Mouse (Mus musculus): Measurements from ENCODE around the gene Gpr4. TPM values are rescaled to one million over a fixed set of nuclear protein-coding genes. Genes with fewer than 3 reads are reported as not detected.

Gene Gpr4
- polyA plus RNA-seq (2015; fragmentation: Nextera tagmentation; extraction: Ambion mirVana): 5.1 and 5.2 TPM in 2 replicates

DNA sequence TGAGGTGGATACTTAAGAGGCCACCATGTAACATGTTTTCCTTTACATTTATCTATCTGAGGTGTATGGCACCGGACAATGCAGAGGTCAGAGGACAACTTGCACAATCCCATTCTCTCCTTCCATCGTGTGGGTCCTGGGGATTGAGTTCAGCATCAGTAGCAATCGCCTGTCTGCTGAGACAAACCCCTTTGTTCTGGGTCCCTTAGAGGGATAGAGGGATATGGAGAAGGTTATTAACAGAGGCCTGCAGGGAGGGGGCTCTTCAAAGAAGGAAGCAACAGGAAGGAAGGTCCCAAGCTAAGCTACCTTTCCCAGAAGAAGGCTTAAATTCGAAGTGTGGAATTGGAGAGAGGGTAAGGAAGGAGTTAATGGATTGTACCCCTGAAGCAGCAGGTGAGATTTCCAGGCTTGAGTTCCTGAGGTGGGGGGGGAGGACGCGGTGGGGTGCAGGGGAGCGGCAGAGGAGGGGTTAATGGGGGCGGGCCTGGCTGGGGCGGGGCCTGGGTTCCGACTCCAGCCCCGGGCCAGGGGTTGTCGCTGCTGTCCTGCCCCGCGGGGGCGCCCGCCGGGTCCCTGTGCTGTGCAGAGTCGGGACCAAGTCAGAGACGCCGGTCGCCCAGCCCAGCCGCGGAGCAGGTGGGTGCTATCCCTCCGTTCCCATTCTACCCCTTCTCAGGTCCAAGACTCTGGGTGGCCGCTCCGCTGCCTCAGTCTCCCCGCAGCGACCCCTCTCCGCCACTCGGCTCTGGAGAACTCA lies at the start of gene Gpr4:
Gpr4 (plus strand) TSS at position 543 of the 760 bp plus-strand sequence.
- H3K36me3 ChIP-seq (ENCODE audit: insufficient read depth, low read length): no peaks in the 10 kb centered on the region
- ATAC-seq (replicated peaks; ENCODE audit: low FRiP score, low read depth): peak; percentile 79
- H3K27me3 ChIP-seq (ENCODE audit: insufficient read depth, low read length): no peaks in the 10 kb centered on the region
- peak within 1 kb of the TSS; percentile 56 for H3K9ac ChIP-seq (ENCODE audit: low read depth, low read length)
- peak; percentile 25; the same call in 1 of the 2 replicates for TF ChIP-seq CTCF (IDR thresholded peaks at IDR 0.05; ENCODE audit: low read depth)
- H3K27ac ChIP-seq: 0 out of 2 replicates have a peak within 1 kb of the TSS, but pooled peaks have one; percentile 36
- H3K4me3 ChIP-seq (replicated peaks; ENCODE audit: low read depth, low read length): peak within 1 kb of the TSS; percentile 54
- H3K4me2 ChIP-seq (ENCODE audit: low read length): peak within 1 kb of the TSS; percentile 79
- H3K4me1 ChIP-seq (replicated peaks; ENCODE audit: insufficient read depth, low read length): peaks cover 17% of the 10 kb centered on the region; the same call in 1 of the 2 replicates
- WGBS: 1% methylated on average over 27 of the region's 30 CpGs
- H3K9me3 ChIP-seq (replicated peaks; ENCODE audit: low read length): no peaks in the 10 kb centered on the region
- DNase-seq (ENCODE audit: low spot score): peak; percentile 72

DNA sequence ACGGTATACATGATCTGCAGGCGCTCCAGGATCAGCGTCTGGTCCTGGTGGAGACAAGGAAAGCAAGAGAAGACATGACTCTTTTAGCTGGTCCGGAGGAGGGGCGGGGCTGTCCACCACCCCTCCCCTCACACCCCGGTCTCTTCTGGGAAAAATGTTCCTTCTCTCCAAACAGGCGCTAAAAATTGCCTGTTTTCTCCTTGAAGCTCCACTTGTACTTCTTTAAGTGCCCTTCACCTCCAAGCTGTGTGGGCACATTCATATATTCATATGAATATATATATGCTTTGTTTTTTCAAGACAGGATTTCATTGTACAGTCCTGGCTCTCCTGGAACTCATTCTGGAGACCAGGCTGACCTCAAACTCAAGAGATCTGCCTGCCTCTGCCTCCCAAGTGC lies 49.4 kb upstream of the Gpr4 start:
- WGBS: 79% methylated on average over 7 of the region's 7 CpGs
- no peak overlapping the region for H3K4me2 ChIP-seq (ENCODE audit: low read length)
- H3K27me3 ChIP-seq (ENCODE audit: insufficient read depth, low read length): 0 out of 2 replicates have a peak, but pooled peaks cover 7% of the 10 kb centered on the region

DNA sequence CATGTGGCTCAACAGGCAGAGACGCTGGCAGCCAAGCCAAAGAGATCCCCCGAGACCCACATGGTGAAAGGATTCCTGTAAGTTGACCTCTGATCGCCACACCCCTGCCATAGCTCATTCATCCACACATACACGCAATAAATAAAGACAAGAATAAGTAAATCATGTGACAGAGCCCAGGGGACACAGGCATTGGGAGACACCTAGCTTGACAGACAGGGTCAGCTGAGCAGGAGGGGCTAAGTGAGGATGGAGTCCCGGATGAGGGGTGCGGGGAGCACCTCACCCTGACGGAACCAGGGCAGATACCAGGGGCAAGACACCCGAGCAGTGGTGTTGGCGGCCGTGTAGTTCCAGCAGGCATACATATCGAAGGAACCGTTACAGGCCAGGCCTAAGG lies 48.6 kb upstream of the Gpr4 start:
- Histone ChIP-seq H3K4me3 (replicated peaks; ENCODE audit: low read depth, low read length) (no peak overlapping the region), H3K27ac (no peak overlapping the region), H3K9ac (ENCODE audit: low read depth, low read length) (no peak overlapping the region), H3K36me3 (ENCODE audit: insufficient read depth, low read length) (no peaks in the 10 kb centered on the region), H3K4me2 (ENCODE audit: low read length) (0 out of 2 replicates have a peak overlapping the region, but pooled peaks have one; percentile 37), H3K4me1 (replicated peaks; ENCODE audit: insufficient read depth, low read length) (peaks cover 25% of the 10 kb centered on the region), H3K27me3 (ENCODE audit: insufficient read depth, low read length) (0 out of 2 replicates have a peak, but pooled peaks cover 7% of the 10 kb centered on the region), H3K9me3 (replicated peaks; ENCODE audit: low read length) (no peaks in the 10 kb centered on the region)
- ATAC-seq (replicated peaks; ENCODE audit: low FRiP score, low read depth): no peak
- no peak for TF ChIP-seq CTCF (IDR thresholded peaks at IDR 0.05; ENCODE audit: low read depth)
- no peak for DNase-seq (ENCODE audit: low spot score)
- 26% methylated on average over 12 of the region's 12 CpGs for WGBS

More for the DNA sequence above, 49.4 kb upstream of the Gpr4 start:
- no peak overlapping the region for H3K27ac ChIP-seq
- no peak overlapping the region for H3K9ac ChIP-seq (ENCODE audit: low read depth, low read length)
- ATAC-seq (replicated peaks; ENCODE audit: low FRiP score, low read depth): no peak
- H3K9me3 ChIP-seq (replicated peaks; ENCODE audit: low read length): no peaks in the 10 kb centered on the region
- no peak overlapping the region for H3K4me3 ChIP-seq (replicated peaks; ENCODE audit: low read depth, low read length)
- no peak for DNase-seq (ENCODE audit: low spot score)
- peaks cover 25% of the 10 kb centered on the region for H3K4me1 ChIP-seq (replicated peaks; ENCODE audit: insufficient read depth, low read length)
- TF ChIP-seq CTCF (IDR thresholded peaks at IDR 0.05; ENCODE audit: low read depth): no peak
- H3K36me3 ChIP-seq (ENCODE audit: insufficient read depth, low read length): no peaks in the 10 kb centered on the region

DNA sequence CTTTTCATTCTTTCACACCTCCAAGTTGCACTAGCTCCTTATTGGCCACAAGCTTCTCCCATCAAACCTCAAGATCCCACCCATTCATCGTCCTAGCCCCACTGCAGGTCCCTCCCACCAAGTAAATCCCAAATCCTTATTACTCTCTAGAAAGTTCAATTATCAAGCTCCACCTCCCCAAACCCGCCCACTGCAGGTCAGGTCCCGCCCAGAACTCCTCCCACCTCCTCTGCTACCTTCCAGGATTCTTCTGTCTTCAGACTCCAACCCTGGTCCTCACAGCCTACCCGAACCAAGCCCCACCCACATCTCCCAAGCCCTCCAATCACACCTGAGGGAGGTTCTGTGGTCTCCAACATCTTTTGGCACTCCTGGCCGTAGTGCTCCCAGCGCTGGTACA lies 48.1 kb upstream of the Gpr4 start:
- Histone ChIP-seq H3K36me3 (ENCODE audit: insufficient read depth, low read length) (no peaks in the 10 kb centered on the region), H3K9ac (ENCODE audit: low read depth, low read length) (no peak overlapping the region), H3K4me2 (ENCODE audit: low read length) (peak overlapping the region; percentile 37), H3K4me1 (replicated peaks; ENCODE audit: insufficient read depth, low read length) (peaks cover 25% of the 10 kb centered on the region), H3K27ac (no peak overlapping the region), H3K4me3 (replicated peaks; ENCODE audit: low read depth, low read length) (no peak overlapping the region), H3K9me3 (replicated peaks; ENCODE audit: low read length) (no peaks in the 10 kb centered on the region), H3K27me3 (ENCODE audit: insufficient read depth, low read length) (0 out of 2 replicates have a peak, but pooled peaks cover 7% of the 10 kb centered on the region)
- 2% methylated on average over 6 of the region's 6 CpGs for WGBS
- TF ChIP-seq CTCF (IDR thresholded peaks at IDR 0.05; ENCODE audit: low read depth): no peak
- DNase-seq (ENCODE audit: low spot score) (peak; percentile 67), ATAC-seq (replicated peaks; ENCODE audit: low FRiP score, low read depth) (peak; percentile 73)

DNA sequence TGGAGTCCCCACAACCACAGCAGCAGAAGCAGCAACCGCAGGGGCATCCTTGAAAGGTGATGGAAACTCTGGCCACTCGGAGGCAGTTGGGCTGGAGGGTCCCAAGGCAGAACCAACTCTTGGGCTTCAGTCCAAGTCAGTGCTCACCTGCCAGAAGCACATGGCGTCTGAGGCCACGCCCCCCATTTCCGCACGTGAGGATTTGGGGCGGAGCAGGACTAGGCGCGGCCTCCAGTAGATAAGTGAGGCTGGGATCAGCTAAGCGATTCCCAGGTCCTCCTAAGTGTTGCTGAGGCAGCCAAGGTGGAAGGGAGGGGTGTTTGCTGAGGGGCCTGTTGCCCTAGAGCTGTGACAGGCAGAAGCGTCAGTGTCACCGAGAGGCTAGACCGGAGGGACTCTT lies 47.4 kb upstream of the Gpr4 start:
- H3K4me3 ChIP-seq (replicated peaks; ENCODE audit: low read depth, low read length): no peak overlapping the region
- no peaks in the 10 kb centered on the region for H3K36me3 ChIP-seq (ENCODE audit: insufficient read depth, low read length)
- TF ChIP-seq CTCF (IDR thresholded peaks at IDR 0.05; ENCODE audit: low read depth): no peak
- H3K9ac ChIP-seq (ENCODE audit: low read depth, low read length): no peak overlapping the region
- H3K4me1 ChIP-seq (replicated peaks; ENCODE audit: insufficient read depth, low read length): peaks cover 22% of the 10 kb centered on the region
- ATAC-seq (replicated peaks; ENCODE audit: low FRiP score, low read depth) (no peak), DNase-seq (ENCODE audit: low spot score) (no peak)
- H3K27me3 ChIP-seq (ENCODE audit: insufficient read depth, low read length): no peaks in the 10 kb centered on the region
- WGBS: 2% methylated on average over 13 of the region's 13 CpGs
- peak overlapping the region; percentile 21; the same call in 1 of the 2 replicates for H3K4me2 ChIP-seq (ENCODE audit: low read length)
- H3K9me3 ChIP-seq (replicated peaks; ENCODE audit: low read length): no peaks in the 10 kb centered on the region
- H3K27ac ChIP-seq: no peak overlapping the region

DNA sequence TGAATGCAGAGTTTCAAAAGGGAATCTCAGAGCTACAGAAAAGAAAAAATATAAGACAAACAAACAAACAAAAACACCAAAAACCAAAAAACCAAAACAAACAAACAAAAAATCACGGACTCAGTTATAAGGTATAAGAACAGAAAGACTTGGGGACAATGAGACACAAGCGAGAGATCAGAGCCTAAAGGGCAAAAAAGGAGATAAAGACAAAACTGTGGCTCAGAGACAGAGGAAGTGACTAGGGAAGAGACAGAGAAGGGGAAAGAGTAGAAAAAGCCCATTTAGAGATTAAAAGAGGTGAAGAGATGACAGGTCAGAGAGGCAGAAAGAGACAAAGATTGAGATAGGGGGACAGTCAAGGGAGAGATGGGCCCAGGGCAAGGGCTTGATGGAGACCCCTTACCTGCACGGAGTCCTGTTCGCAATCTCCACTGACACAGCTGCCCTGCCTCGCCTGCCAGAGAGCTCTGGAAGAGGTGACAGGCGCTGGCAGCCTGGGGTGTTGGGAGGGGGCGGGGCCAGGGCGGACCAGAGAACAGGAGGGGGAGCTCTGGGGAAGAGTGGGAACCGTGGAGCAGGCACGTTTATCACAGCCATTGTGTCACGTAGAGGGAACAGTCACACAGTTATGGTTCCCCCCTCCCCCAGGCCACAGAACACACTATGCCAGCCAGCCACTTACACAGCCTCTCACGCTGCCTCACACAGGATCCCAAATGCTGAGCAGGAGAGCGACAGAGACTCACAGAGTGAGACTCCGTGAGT lies 46.5 kb upstream of the Gpr4 start, which contains the start of gene Gipr:
Gipr (minus strand) TSS at position 472 of the 768 bp plus-strand sequence.
- H3K27me3 ChIP-seq (ENCODE audit: insufficient read depth, low read length): no peaks in the 10 kb centered on the region
- peak within 1 kb of the TSS; percentile 21 for H3K4me2 ChIP-seq (ENCODE audit: low read length)
- WGBS: 12% methylated on average over 14 of the region's 14 CpGs
- DNase-seq (ENCODE audit: low spot score): no peak
- no peak within 1 kb of the TSS for H3K27ac ChIP-seq
- no peak for TF ChIP-seq CTCF (IDR thresholded peaks at IDR 0.05; ENCODE audit: low read depth)
- no peak for ATAC-seq (replicated peaks; ENCODE audit: low FRiP score, low read depth)
- H3K4me3 ChIP-seq (replicated peaks; ENCODE audit: low read depth, low read length): no peak within 1 kb of the TSS
- no peak within 1 kb of the TSS for H3K9ac ChIP-seq (ENCODE audit: low read depth, low read length)
- no peaks in the 10 kb centered on the region for H3K36me3 ChIP-seq (ENCODE audit: insufficient read depth, low read length)
- H3K9me3 ChIP-seq (replicated peaks; ENCODE audit: low read length): no peaks in the 10 kb centered on the region
- H3K4me1 ChIP-seq (replicated peaks; ENCODE audit: insufficient read depth, low read length): peaks cover 22% of the 10 kb centered on the region
